Mouse (Mus musculus) activated CD4-positive, CD25-positive, alpha-beta regulatory T cell, adult 4 months (primary cell): Measurements from ENCODE around the gene Zfp39. TPM values are rescaled to one million over a fixed set of nuclear protein-coding genes. Genes with fewer than 3 reads are reported as not detected.

ENCODE experiments used
- ATAC-seq: one replicate; pipeline ENCODE4 v1.8.0; 2017
- polyA plus RNA-seq, 2 experiments: library from polyadenylated mRNA; unstranded; fragments of 100-300 nt; shearing (Covaris generic); gene quantifications; one replicate each; pipeline ENCODE4 v1.2.1; 2017

Gene Zfp39
- polyA plus RNA-seq, result 1 to 10 TPM; 7.4 to 7.7 TPM

GRCm38 (mm10) chr11:58903511-58904409 is at the start of gene Zfp39:
Gene Zfp39, minus strand, starts transcription at chr11:58904225.
- peak; percentile 98 for ATAC-seq

GRCm38 (mm10) chr11:58953351-58954169 is 49.5 kb upstream of the Zfp39 start:
- no peak for ATAC-seq

- ATAC-seq, result no peak
Measured at GRCm38 (mm10) chr11:58951210-58951609, 47.2 kb upstream of the Zfp39 start.

- no peak for ATAC-seq
Measured at GRCm38 (mm10) chr11:58949480-58950431, 45.7 kb upstream of the Zfp39 start.

GRCm38 (mm10) chr11:58948542-58949479 is 44.8 kb upstream of the Zfp39 start, which contains the start of gene Hist3h2ba:
Gene Hist3h2ba, plus strand, starts transcription at chr11:58948920.
- ATAC-seq, result peak; percentile 93

GRCm38 (mm10) chr11:58947798-58948528 is 43.9 kb upstream of the Zfp39 start:
- no peak for ATAC-seq

- no peak for ATAC-seq
Measured at GRCm38 (mm10) chr11:58947306-58947705, 43.3 kb upstream of the Zfp39 start.

GRCm38 (mm10) chr11:58944136-58944535 is 40.1 kb upstream of the Zfp39 start:
- ATAC-seq, result no peak

GRCm38 (mm10) chr11:58939088-58939439 is 35.0 kb upstream of the Zfp39 start:
- ATAC-seq, result no peak

- peak; percentile 79 for ATAC-seq
Measured at GRCm38 (mm10) chr11:58938322-58939087, 34.5 kb upstream of the Zfp39 start, which contains the start of gene Rnf187. Gene Rnf187, minus strand, starts transcription at chr11:58938916.

GRCm38 (mm10) chr11:58937909-58938308 is 33.9 kb upstream of the Zfp39 start:
- no peak for ATAC-seq

GRCm38 (mm10) chr11:58931576-58931975 is 27.6 kb upstream of the Zfp39 start:
- ATAC-seq, result no peak

- no peak for ATAC-seq
Measured at GRCm38 (mm10) chr11:58930254-58930653, 26.2 kb upstream of the Zfp39 start.

GRCm38 (mm10) chr11:58929641-58930040 is 25.6 kb upstream of the Zfp39 start:
- ATAC-seq, result no peak

- no peak for ATAC-seq
Measured at GRCm38 (mm10) chr11:58929055-58929454, 25.0 kb upstream of the Zfp39 start.

GRCm38 (mm10) chr11:58927790-58928651 is 24.0 kb upstream of the Zfp39 start:
- ATAC-seq, result peak; percentile 96

- ATAC-seq, result no peak
Measured at GRCm38 (mm10) chr11:58927053-58927452, 23.0 kb upstream of the Zfp39 start.

- no peak for ATAC-seq
Measured at GRCm38 (mm10) chr11:58926651-58927050, 22.6 kb upstream of the Zfp39 start.
